12 mouse cellular contexts compared by ENCODE assay signal in genomic region chr3:149846941-149847539, GRCm38 (mm10).
"Had no signal": no experiment of that assay in that cellular context is flagged by ENCODE, and none has a peak within 500 bp of the region (broad histone marks: within the 10 kb centered on the region; RNA-seq: fewer than 3 reads in every experiment).

No protein-coding gene starts in this region.

- H3K9me3 ChIP-seq: limb, embryonic 10.5 days; liver, embryonic 15.5 days; midbrain, embryonic 10.5 days; midbrain, embryonic 15.5 days had no signal

- H3K4me2 ChIP-seq: liver, embryonic 11.5 days; liver, embryonic 15.5 days; midbrain, embryonic 15.5 days had no signal

- DNase-seq: kidney, adult 8-10 months; kidney, postnatal 25 days; right cerebral cortex, adult 18-20 months; right cerebral cortex, postnatal 25 days; thymus, postnatal 36 days had no signal

- H3K4me1 ChIP-seq: liver, embryonic 15.5 days had no signal

- H3K27ac ChIP-seq: left cerebral cortex, adult 2 months; limb, embryonic 10.5 days; liver, embryonic 15.5 days; midbrain, embryonic 10.5 days; midbrain, embryonic 15.5 days had no signal

- H3K27me3 ChIP-seq: liver, embryonic 15.5 days; midbrain, embryonic 15.5 days had no signal

- H3K9ac ChIP-seq: liver, embryonic 15.5 days; midbrain, embryonic 15.5 days had no signal

- ATAC-seq: inflammation-experienced regulatory T-cells, adult 6 months; midbrain, embryonic 15.5 days had no signal

- H3K4me3 ChIP-seq: left cerebral cortex, adult 2 months; limb, embryonic 10.5 days; liver, embryonic 15.5 days; midbrain, embryonic 10.5 days; midbrain, embryonic 15.5 days had no signal

- H3K36me3 ChIP-seq: limb, embryonic 10.5 days; liver, embryonic 15.5 days; midbrain, embryonic 10.5 days; midbrain, embryonic 15.5 days had no signal
